Mouse (Mus musculus) lung, embryonic 16.5 days (tissue): ENCODE data around the gene Pdcd10. TPM values are rescaled to one million over a fixed set of nuclear protein-coding genes. Genes with fewer than 3 reads are reported as not detected.

ENCODE experiments used
- ATAC-seq: fragments of 200-750 bp; cut with Nextera tagmentation; 2 replicates; pipeline ENCODE4 v1.8.0; 2017; ENCODE audit warnings: low read depth, mild to moderate bottlenecking, moderate library complexity
- H3K27ac ChIP-seq: fragments of 300-500 bp; sonication (generic); 2 replicates; pipeline ENCODE4 v1.5.1; 2014; ENCODE audit warnings: mild to moderate bottlenecking, control low read depth, low read length
- H3K27me3 ChIP-seq: fragments of 300-500 bp; sonication (generic); 2 replicates; pipeline ENCODE4 v1.6.1; 2014; ENCODE audit warnings: low read depth, low read length, mixed read lengths; ENCODE audit not compliant: control insufficient read depth, insufficient read depth
- H3K36me3 ChIP-seq: fragments of 300-500 bp; sonication (generic); 2 replicates; pipeline ENCODE4 v1.6.1; 2014; ENCODE audit warnings: low read length; ENCODE audit not compliant: control insufficient read depth, insufficient read depth
- H3K4me1 ChIP-seq: fragments of 300-500 bp; sonication (generic); replicated peaks from 2 replicates; pipeline ENCODE4 v1.6.1; 2014; ENCODE audit warnings: low read length, mixed read lengths; ENCODE audit not compliant: control insufficient read depth, insufficient read depth
- H3K4me2 ChIP-seq: fragments of 300-500 bp; sonication (generic); 2 replicates; pipeline ENCODE4 v1.6.1; 2014; ENCODE audit warnings: low read depth, low read length, control low read depth
- H3K4me3 ChIP-seq: fragments of 300-500 bp; sonication (generic); 2 replicates; pipeline ENCODE4 v1.5.1; 2014; ENCODE audit warnings: mild to moderate bottlenecking, low read length, control low read depth
- H3K9ac ChIP-seq: fragments of 300-500 bp; sonication (generic); 2 replicates; pipeline ENCODE4 v1.6.1; 2014; ENCODE audit warnings: low read length, control low read depth
- H3K9me3 ChIP-seq: fragments of 300-500 bp; sonication (generic); 2 replicates; pipeline ENCODE4 v1.6.1; 2016; ENCODE audit warnings: low read length; ENCODE audit not compliant: control insufficient read depth
- WGBS: fragments of 180-500 bp; shearing (Covaris S2); extraction: QIAGEN DNeasy Blood & Tissue Kit; methylation state at CpG from one replicate; pipeline ENCODE4 v1.1.7; 2014; 5-methylcytosine and 5-hydroxymethylcytosine counted together
- polyA plus RNA-seq: library from polyadenylated mRNA; unstranded; fragments of >200 nt; fragmentation: Nextera tagmentation; extraction: Ambion mirVana; gene quantifications from 2 replicates; pipeline ENCODE4 v1.2.1, GENCODE M21; 2015

The Pdcd10 gene
- 93.1 and 94.0 TPM in 2 replicates for polyA plus RNA-seq

DNA sequence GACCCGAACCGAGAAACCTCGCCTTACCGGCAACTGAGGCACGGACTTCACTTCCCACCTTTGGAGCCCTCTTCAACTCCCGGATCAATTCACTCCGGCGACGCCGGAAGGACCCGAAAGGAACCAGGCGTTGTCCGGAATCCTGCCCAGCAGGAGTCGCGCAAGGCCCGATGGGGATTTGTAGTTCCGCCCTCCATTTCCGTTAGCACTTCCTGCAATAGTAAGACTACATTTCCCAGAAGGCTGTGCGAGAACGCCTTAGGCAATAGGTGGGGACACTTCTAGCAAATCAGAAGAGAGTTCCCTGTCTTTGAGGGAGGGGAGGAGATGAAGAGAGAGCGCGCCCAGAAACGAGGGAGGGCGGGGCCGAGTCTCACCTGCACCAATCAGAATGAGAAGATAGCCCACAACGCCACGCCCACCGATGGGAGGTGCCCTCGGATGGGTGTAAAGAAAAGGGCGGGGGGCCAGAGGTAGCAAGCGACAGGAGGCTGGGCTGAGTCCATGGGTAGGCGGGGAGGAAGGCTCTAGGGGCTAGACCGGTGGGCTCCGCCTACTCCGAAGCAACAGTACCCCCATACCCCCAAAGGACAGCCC, at the start of gene Pdcd10:
TSS of gene Pdcd10 (minus strand) at position 162 of the 597 bp plus-strand sequence.
- peak within 1 kb of the TSS; percentile 86 for H3K27ac ChIP-seq
- H3K4me2 ChIP-seq, result peak within 1 kb of the TSS; percentile 93
- H3K27me3 ChIP-seq, result no peaks in the 10 kb centered on the region
- H3K36me3 ChIP-seq, result no peaks in the 10 kb centered on the region
- peaks cover 6% of the 10 kb centered on the region for H3K4me1 ChIP-seq
- H3K9ac ChIP-seq, result peak within 1 kb of the TSS; percentile 96
- peak within 1 kb of the TSS; percentile 97 for H3K4me3 ChIP-seq
- peak; percentile 97 for ATAC-seq
- under 1% methylated on average over 35 of the region's 35 CpGs for WGBS
- H3K9me3 ChIP-seq, result no peaks in the 10 kb centered on the region

DNA sequence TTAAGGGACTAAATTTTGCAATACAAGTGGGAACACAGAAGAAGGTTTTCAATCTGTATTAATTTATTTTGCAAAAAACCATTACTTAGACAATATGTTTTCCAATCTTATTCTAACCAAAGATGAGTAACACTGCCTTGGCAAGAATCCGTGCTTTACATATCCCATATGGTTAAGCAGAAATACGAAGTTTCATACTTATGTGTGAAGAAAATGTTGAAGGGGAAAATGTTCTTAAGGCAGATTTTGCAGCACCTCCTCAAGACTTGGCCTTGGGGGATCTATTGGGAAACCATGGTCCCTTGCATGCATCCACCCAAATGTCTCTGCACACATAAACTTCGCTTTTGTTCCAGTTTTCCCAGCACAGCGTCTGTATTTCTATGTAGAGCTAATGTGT, 28.2 kb upstream of the Pdcd10 start:
- no peak for ATAC-seq
- H3K36me3 ChIP-seq, result no peaks in the 10 kb centered on the region
- H3K4me3 ChIP-seq, result no peak overlapping the region
- H3K27me3 ChIP-seq, result no peaks in the 10 kb centered on the region
- H3K9me3 ChIP-seq, result no peaks in the 10 kb centered on the region
- 80% methylated on average over 4 of the region's 4 CpGs for whole genome bisulfite sequencing
- no peak overlapping the region for H3K9ac ChIP-seq
- H3K4me1 ChIP-seq, result no peaks in the 10 kb centered on the region
- no peak overlapping the region for H3K27ac ChIP-seq
- no peak overlapping the region for H3K4me2 ChIP-seq

GRCm38 (mm10) chr3:75583293-75583692, 26.6 kb upstream of the Pdcd10 start:
- no peaks in the 10 kb centered on the region for H3K27me3 ChIP-seq
- H3K4me2 ChIP-seq, result no peak overlapping the region
- no peaks in the 10 kb centered on the region for H3K36me3 ChIP-seq
- no peaks in the 10 kb centered on the region for H3K9me3 ChIP-seq
- no peak for ATAC-seq
- H3K9ac ChIP-seq, result no peak overlapping the region
- H3K4me3 ChIP-seq, result no peak overlapping the region
- WGBS, result 77% methylated on average over 3 of the region's 3 CpGs
- no peaks in the 10 kb centered on the region for H3K4me1 ChIP-seq
- no peak overlapping the region for H3K27ac ChIP-seq

- Histone ChIP-seq H3K4me1 (no peaks in the 10 kb centered on the region), H3K9ac (no peak overlapping the region), H3K4me3 (no peak overlapping the region), H3K27ac (no peak overlapping the region), H3K27me3 (no peaks in the 10 kb centered on the region), H3K36me3 (no peaks in the 10 kb centered on the region), H3K4me2 (no peak overlapping the region), H3K9me3 (no peaks in the 10 kb centered on the region)
- 47% methylated on average over 4 of the region's 4 CpGs for WGBS
- no peak for ATAC-seq
Observed at GRCm38 (mm10) chr3:75579352-75579751, 22.7 kb upstream of the Pdcd10 start.

GRCm38 (mm10) chr3:75575582-75575981, 18.9 kb upstream of the Pdcd10 start:
- Histone ChIP-seq H3K9me3 (no peaks in the 10 kb centered on the region), H3K4me3 (no peak overlapping the region), H3K27me3 (no peaks in the 10 kb centered on the region), H3K4me2 (no peak overlapping the region), H3K36me3 (no peaks in the 10 kb centered on the region), H3K9ac (no peak overlapping the region), H3K27ac (no peak overlapping the region), H3K4me1 (no peaks in the 10 kb centered on the region)
- ATAC-seq, result no peak
- 66% methylated on average over 1 of the region's 1 CpGs for WGBS

DNA sequence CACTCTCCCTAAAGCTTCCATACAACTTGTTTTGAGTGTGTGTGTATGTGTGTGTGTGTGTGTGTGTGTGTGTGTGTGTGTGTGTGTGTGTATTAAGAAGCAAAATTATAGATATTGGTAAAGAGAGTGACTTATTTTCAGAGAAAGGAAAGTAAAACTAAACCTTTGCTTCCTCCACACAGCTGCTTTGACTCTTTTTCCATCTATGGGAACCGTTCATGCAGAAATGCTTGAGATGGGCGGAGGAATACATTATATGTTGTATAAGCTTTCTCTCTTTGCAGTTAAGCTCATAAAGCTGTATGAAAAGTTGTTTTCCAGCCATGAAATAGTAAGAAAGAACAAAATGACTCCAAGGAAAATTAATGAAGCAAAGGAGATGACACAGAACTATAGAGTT, 17.4 kb upstream of the Pdcd10 start:
- no peaks in the 10 kb centered on the region for H3K9me3 ChIP-seq
- no peaks in the 10 kb centered on the region for H3K27me3 ChIP-seq
- no peak overlapping the region for H3K4me2 ChIP-seq
- H3K4me1 ChIP-seq, result no peaks in the 10 kb centered on the region
- H3K9ac ChIP-seq, result no peak overlapping the region
- H3K4me3 ChIP-seq, result no peak overlapping the region
- no peak overlapping the region for H3K27ac ChIP-seq
- no peak for ATAC-seq
- 63% methylated on average over 2 of the region's 2 CpGs for WGBS
- no peaks in the 10 kb centered on the region for H3K36me3 ChIP-seq

GRCm38 (mm10) chr3:75557292-75557691, 636 bp upstream of the Pdcd10 start, which contains the start of gene Serpini1:
Gene Serpini1 (plus strand): TSS chr3:75557547.
- peak within 1 kb of the TSS; percentile 97 for H3K4me3 ChIP-seq
- H3K4me1 ChIP-seq, result peaks cover 6% of the 10 kb centered on the region
- peak within 1 kb of the TSS; percentile 96 for H3K9ac ChIP-seq
- no peaks in the 10 kb centered on the region for H3K36me3 ChIP-seq
- H3K27ac ChIP-seq, result peak within 1 kb of the TSS; percentile 86
- no peaks in the 10 kb centered on the region for H3K27me3 ChIP-seq
- ATAC-seq, result peak; percentile 94
- WGBS, result 0% methylated on average over 19 of the region's 19 CpGs
- H3K4me2 ChIP-seq, result peak within 1 kb of the TSS; percentile 93
- H3K9me3 ChIP-seq, result no peaks in the 10 kb centered on the region

DNA sequence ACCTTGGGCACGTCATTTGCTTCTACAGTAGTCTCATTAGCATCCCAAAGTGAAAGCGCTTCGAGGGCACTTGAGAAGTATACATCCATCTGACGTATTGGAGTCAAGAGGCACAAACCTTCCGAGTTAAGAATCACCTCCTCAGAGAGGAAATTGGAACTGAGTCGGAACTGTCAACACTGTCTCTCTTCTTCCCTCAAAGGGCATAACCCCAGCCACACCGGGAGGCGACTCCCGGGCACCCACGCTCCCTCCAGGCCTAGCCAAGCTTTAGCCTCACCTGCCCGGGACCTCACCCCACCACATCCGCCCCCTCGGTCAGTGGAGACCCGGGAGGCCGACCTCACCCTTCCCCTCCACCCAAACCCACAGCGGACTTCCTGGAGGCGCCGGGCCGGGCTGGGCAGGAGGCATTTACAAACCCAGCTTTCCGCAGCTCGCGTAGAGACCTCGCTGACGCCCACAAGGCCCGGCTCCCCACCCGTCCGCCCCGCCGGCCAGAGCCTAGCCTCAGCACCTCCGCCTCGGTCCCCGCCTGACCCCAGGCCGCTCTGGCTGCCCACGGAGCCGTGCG, 448 bp downstream of the Pdcd10 start:
- Histone ChIP-seq H3K9me3 (no peaks in the 10 kb centered on the region), H3K27ac (peak overlapping the region; percentile 86), H3K9ac (peak overlapping the region; percentile 96), H3K4me2 (peak overlapping the region; percentile 93), H3K4me1 (peaks cover 6% of the 10 kb centered on the region), H3K27me3 (no peaks in the 10 kb centered on the region), H3K36me3 (no peaks in the 10 kb centered on the region), H3K4me3 (peak overlapping the region; percentile 97)
- WGBS, result under 1% methylated on average over 36 of the region's 36 CpGs
- ATAC-seq, result peak; percentile 35

GRCm38 (mm10) chr3:75551248-75551647, 5.4 kb downstream of the Pdcd10 start:
- no peak for ATAC-seq

More at GRCm38 (mm10) chr3:75551248-75551647, 5.4 kb downstream of the Pdcd10 start:
- Histone ChIP-seq H3K9me3 (no peaks in the 10 kb centered on the region), H3K4me1 (peaks cover 4% of the 10 kb centered on the region), H3K4me2 (no peak overlapping the region), H3K9ac (no peak overlapping the region), H3K36me3 (no peaks in the 10 kb centered on the region), H3K27me3 (no peaks in the 10 kb centered on the region), H3K27ac (no peak overlapping the region), H3K4me3 (no peak overlapping the region)
